Mouse (Mus musculus) cerebellum, adult 11 months (tissue): Measurements from ENCODE around the gene Cycs.

Experiments
- DNase-seq: peaks from one replicate; pipeline ENCODE4 v3.0.0; 2022

Gene Cycs

GRCm38 (mm10) chr6:50542535-50542934 lies 23.8 kb downstream of the Cycs start:
- DNase-seq: no peak

- no peak for DNase-seq
Observed at GRCm38 (mm10) chr6:50539641-50540040, 26.7 kb downstream of the Cycs start.

GRCm38 (mm10) chr6:50536461-50536892 lies 29.9 kb downstream of the Cycs start:
- peak; percentile 54 for DNase-seq

GRCm38 (mm10) chr6:50535346-50535745 lies 31.0 kb downstream of the Cycs start:
- DNase-seq: no peak

- DNase-seq: no peak
Observed at GRCm38 (mm10) chr6:50531920-50532319, 34.4 kb downstream of the Cycs start.

GRCm38 (mm10) chr6:50531003-50531402 lies 35.3 kb downstream of the Cycs start:
- DNase-seq: no peak

GRCm38 (mm10) chr6:50529194-50529593 lies 37.1 kb downstream of the Cycs start:
- DNase-seq: no peak

GRCm38 (mm10) chr6:50527416-50527815 lies 38.9 kb downstream of the Cycs start:
- no peak for DNase-seq

GRCm38 (mm10) chr6:50526597-50527024 lies 39.7 kb downstream of the Cycs start:
- DNase-seq: peak; percentile 59

GRCm38 (mm10) chr6:50525846-50526245 lies 40.5 kb downstream of the Cycs start:
- no peak for DNase-seq

GRCm38 (mm10) chr6:50524261-50524896 lies 42.0 kb downstream of the Cycs start:
- DNase-seq: no peak

- no peak for DNase-seq
Observed at GRCm38 (mm10) chr6:50522772-50523171, 43.6 kb downstream of the Cycs start.

- DNase-seq: no peak
Observed at GRCm38 (mm10) chr6:50521532-50522135, 44.7 kb downstream of the Cycs start.

GRCm38 (mm10) chr6:50520139-50520538 lies 46.2 kb downstream of the Cycs start:
- DNase-seq: no peak

GRCm38 (mm10) chr6:50518371-50518770 lies 48.0 kb downstream of the Cycs start:
- no peak for DNase-seq
